Mouse (Mus musculus) left cerebral cortex, adult 6 months (tissue): ENCODE data around the gene Snrnp70. TPM values are rescaled to one million over a fixed set of nuclear protein-coding genes. Genes with fewer than 3 reads are reported as not detected.

Source experiments
- long read RNA-seq, 2 experiments: library from polyadenylated mRNA; unstranded; transcript quantifications; one replicate each; pipeline ENCODE4 v2.0.0; 2019 to 2020
- polyA plus RNA-seq: library from polyadenylated mRNA; unstranded; fragments of <200 nt; fragmentation: Nextera tagmentation; gene quantifications from 2 replicates; pipeline ENCODE4 v1.2.3, GENCODE M21; 2021

The Snrnp70 gene
- polyA plus RNA-seq = 34.4 and 37.7 TPM in 2 replicates
- long read RNA-seq, experiment 1, full-length matches to known transcripts = 70 of 108 reads
- long read RNA-seq, experiment 1, partial matches to known transcripts = 18 of 108 reads
- long read RNA-seq, experiment 1, other reads (novel, unspliced or antisense) = 20 of 108 reads
- long read RNA-seq, experiment 2, transcript Snrnp70-201 (10 exons, 1,735 nt) = major isoform, 36 of 50 reads
- long read RNA-seq, experiment 2, partial matches to known transcripts = 10 of 50 reads
- long read RNA-seq, experiment 2, other reads (novel, unspliced or antisense) = 3 of 50 reads

GRCm38 (mm10) chr7:45395578-45396336, at the start of gene Snrnp70:
Gene Snrnp70, minus strand, starts transcription at chr7:45395742.

DNA sequence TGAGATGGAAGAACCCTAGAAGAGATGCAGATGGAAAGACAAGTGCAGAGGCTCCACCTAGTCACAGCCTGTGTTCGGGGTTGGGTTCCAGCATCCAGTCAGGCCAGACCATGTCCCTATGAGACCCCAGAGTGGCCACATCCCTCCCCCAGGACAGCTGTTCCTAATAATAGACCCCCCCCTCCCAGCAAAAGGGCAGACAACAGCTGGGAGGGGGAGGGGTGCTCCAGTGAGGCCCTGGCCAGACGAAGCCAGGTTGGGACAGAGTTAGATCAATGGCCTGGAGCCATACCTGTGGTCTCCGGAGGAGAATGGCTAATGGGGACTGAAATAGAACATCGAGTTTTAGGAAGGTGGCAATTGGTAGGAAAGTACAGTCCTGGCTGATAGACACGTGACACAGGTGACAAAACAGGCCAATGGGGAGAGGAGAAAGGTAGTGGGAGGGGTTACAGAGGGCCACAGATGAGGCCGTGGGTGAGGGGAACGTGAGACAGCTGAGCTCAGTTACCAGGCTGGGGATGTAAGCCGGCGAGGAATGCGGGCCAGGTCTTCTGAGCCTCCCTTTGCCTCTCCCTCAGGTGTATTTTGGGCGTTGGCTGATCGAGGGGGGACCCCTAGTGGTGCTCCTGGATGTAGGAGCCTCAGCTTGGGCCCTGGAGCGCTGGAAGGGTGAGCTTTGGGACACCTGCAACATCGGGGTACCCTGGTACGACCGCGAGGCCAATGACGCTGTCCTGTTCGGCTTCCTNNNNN, 42.2 kb upstream of the Snrnp70 start, which contains the start of gene Ruvbl2:
Gene Ruvbl2 (minus strand): TSS at position 576 of the 756 bp plus-strand sequence.

GRCm38 (mm10) chr7:45434203-45435015, 38.9 kb upstream of the Snrnp70 start, which contains the start of gene Gys1:
Gene Gys1, plus strand, starts transcription at chr7:45434844.

DNA sequence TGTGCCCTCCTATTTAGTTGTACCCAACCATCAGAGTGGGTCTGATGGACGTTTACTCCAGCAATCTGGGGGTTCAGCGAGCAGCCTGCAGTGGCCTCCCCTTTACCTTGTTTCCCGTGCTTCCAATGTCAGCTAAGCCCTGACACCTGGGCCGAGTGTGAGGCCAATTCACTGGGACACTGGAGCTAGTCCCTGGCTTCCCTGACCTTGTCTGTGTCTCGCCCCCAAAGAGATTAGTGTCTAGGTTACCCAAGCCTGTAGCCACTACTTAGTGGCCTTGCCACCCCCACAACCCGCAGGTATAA, 25.0 kb upstream of the Snrnp70 start, which contains the start of gene Lhb:
Gene Lhb (plus strand): TSS at position 206 of the 305 bp plus-strand sequence.

DNA sequence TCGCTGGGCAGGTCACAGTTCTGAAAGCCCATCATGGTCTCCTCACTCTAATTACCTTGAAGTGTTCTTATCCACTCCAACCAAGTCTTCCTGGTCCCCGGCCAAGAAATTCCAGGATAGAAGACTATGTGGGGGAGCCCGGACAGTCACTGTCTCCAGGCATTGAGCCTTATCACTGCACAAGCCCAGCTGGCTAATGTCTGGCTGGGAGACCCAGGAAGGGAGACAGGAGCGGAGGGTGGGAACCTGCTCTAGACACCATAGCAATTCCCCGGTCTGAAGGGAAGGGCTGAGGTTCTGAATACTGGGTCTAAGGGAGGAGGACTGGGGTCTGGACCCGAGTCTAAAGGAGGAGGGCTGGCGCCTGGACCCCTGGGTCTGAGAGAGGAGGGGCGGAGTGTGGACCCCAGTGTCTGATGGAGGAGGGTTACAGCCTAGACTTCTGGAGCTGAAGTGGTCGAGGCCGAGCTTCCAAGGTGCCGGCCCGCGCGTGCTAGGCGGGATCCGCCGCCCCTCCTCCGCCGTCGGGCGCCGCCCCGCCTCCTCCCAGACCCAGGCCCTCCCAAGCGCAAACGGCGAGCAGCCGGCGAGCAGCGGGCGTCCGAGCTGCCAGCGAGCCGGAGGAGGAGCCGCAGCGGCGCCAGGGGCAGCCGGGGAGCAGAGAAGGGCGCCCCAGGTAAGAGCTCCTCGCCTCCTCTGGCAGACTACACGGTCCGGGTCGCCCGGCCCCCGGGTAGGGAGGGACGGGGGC, 17.7 kb upstream of the Snrnp70 start, which contains the start of gene Ntf5:
Gene Ntf5 (plus strand): TSS at position 583 of the 751 bp plus-strand sequence.

DNA sequence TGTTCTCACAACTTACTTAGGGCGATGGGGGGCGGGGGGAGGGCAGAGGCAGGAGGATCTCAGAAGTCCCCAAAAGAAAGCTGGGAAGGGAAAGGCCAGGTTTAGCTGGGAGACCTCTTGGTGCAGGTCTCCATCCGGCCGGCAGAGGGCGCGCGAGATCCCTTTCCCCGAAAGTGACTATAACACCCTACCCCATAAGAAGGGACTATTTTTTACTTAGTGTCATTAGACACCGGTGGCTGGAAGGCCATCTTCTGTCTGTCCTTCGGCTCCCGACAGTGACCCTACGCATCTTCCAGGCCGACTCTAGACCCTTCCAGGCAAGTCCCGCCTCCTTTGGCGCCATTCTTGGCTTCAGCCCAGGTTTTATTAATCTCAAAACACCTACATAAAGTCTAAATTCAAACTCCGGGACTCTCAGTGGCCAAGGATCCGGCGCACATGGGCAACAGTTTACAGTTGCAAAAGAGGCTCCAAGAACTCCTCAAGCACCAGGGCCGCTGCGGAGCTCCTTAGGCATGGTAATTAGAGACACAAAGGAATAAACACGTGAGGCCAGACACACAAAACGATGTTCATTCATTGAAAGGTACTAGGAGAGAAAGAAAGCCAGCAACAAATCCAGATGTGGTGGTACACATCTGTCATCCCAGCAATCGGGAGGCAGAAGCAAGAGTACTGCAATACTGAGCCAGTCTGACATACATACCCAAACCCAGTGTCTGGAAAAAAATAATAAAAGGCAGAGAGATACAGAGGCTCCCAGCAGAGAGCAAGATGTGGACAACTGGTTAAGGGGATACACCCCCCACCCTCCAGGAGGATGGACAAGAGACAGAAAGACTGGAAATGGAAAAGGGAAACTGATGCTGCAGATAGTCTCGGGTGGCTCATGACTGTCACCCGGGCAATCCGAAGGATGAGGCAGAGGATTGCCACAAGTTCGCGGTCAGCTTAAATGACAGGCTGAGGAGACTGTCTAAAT, 9.8 kb upstream of the Snrnp70 start, which contains the start of gene Kcna7:
Gene Kcna7 (plus strand): TSS at position 563 of the 985 bp plus-strand sequence.

DNA sequence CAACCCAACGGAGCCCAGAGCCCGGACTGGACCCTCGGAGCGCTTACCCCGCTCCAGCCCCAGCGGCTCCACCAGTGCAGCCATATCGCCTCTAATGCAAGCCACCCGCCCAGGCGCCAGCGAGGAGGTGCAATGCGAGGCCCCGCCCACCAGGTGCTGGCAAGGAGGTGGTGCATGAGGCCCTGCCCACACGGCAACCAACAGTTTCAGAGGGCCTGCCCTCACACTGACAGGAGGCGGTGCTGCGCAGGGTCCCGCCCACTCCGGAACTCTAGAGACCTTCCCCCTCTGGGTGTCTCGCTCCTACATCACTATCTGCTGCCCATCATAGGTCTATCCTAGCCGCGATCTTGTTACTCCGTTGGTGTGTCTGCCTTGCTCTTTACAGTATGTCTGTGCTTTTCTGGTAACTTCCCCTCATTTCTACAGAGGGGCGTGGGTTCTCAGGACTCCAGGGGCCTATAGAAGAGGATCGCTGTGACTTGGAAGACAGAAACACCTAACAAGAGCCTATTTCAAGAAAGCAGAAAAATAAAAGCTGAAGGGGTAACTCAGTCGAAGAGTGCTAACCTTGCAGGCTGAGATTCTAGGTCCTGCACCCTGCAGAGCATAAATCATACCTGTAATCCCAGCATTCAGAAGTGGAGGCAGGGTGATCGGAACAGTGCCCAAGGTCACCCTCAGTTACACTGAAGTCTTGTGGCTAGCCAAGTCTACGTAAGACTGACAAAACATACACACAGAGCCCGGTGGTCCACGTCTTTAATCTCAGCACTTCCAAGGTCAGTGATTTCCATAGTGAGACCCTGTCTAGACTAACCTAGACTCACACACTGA, 24.8 kb downstream of the Snrnp70 start, which contains the start of gene Lin7b:
Gene Lin7b (minus strand): TSS at position 109 of the 837 bp plus-strand sequence.

DNA sequence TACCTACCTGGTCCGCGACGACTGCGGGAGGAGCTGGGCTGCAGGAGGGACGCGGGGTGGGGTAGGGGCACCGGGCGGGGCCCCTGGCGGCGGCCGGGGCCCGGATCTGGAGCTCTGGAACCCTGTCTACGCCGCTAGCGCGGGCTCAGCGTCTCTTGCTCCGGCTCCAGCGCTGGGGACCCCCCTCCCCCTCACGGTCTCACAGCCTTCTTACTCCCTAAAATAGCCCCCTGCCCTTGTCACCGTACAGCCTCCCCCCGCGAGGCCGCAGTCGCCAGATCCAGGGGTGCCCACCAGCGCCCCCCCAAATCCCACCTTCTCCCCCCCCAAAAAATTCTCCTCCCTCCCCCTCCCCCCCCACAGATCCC, 28.9 kb downstream of the Snrnp70 start, which contains the start of gene Ppfia3:
Gene Ppfia3 (minus strand): TSS at position 368 of the 368 bp plus-strand sequence.

DNA sequence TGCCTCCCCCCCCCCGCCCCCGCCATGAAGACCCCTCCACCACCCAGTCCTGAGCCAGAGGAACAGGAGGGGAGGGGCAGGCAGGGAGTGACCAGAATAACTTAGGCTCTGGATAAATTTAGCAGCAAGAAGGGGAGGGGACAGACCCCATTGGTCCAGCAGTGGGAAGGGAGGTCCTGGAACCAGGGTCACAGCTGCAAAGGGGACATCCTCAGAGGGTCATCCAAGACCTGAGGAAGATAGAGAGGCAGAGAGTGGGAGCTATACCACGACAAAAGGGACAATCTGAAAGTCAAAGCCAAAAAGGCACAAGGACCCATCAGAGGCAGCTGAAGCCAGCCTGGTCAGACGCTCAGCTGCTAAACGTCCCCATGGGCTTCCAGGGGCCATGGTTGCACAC, 60.5 kb downstream of the Snrnp70 start, which contains the start of gene Hrc:
Gene Hrc (plus strand): TSS at position 235 of the 400 bp plus-strand sequence.

DNA sequence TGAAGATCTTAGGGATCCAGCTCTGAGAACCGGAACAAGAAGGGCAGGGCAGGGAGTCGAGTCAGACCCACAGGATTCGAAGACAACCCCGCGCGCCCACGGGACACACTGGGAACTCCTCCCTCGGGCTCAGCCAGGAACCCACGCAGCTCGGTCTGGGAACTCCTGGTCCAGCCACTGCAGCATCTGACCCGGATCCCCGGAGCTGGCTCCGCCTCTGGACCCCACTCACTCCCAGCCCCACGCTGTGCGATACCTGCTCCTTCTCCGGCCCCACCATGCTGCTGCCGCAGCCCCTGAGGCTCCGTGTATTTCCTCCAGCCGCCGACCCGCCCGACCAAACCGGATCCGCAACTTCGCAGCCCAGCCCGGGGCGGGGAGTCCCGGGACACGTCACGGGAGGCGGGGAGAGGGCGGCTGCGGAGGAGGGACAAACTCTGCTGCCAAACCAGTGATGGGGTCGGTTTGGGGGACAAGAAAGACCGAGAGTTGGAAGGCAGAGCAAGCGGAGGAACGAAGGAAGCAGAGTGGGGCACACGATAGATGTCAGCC, 62.0 kb downstream of the Snrnp70 start, which contains the start of gene Trpm4:
Gene Trpm4 (minus strand): TSS at position 350 of the 552 bp plus-strand sequence.

Other genes with a start within 250 kb of the Snrnp70 start
- gene Pih1d1, start 241.4 kb downstream of the Snrnp70 start, polyA plus RNA-seq = 37.8 and 48.3 TPM in 2 replicates
- gene Aldh16a1, start 241.2 kb downstream of the Snrnp70 start, polyA plus RNA-seq = 4.8 TPM in 2 replicates
- gene Slc17a7, start 231.8 kb downstream of the Snrnp70 start, polyA plus RNA-seq = 45.6 and 104 TPM in 2 replicates
- 0.05 TPM in 1 of 2 replicates, not detected in the other for gene Gfy, start 216.2 kb downstream of the Snrnp70 start, polyA plus RNA-seq
- not detected in 2 replicates for gene Pth2, start 214.7 kb downstream of the Snrnp70 start, polyA plus RNA-seq
- gene Ccdc155, start 190.8 kb downstream of the Snrnp70 start, polyA plus RNA-seq = 3.6 and 4.4 TPM in 2 replicates
- 41.8 and 55.2 TPM in 2 replicates for gene Dkkl1, start 183.6 kb downstream of the Snrnp70 start, polyA plus RNA-seq
- gene Tead2, start 180.0 kb downstream of the Snrnp70 start, polyA plus RNA-seq = 0.40 and 2.1 TPM in 2 replicates
- gene Cd37, start 156.6 kb downstream of the Snrnp70 start, polyA plus RNA-seq = 9.9 and 10.6 TPM in 2 replicates
- 1.1 and 1.6 TPM in 2 replicates for gene Slc6a16, start 154.7 kb downstream of the Snrnp70 start, polyA plus RNA-seq
- not detected in 2 replicates for gene Slc6a21, start 118.2 kb downstream of the Snrnp70 start, polyA plus RNA-seq
- gene Trpm4, start 62.0 kb downstream of the Snrnp70 start, polyA plus RNA-seq = 9.2 and 15.2 TPM in 2 replicates
- gene Hrc, start 60.5 kb downstream of the Snrnp70 start, polyA plus RNA-seq = 0.05 and 0.11 TPM in 2 replicates
- 11.0 and 32.9 TPM in 2 replicates for gene Ppfia3, start 28.7 kb downstream of the Snrnp70 start, polyA plus RNA-seq
- gene Lin7b, start 25.2 kb downstream of the Snrnp70 start, polyA plus RNA-seq = 270 and 272 TPM in 2 replicates
- not detected in 2 replicates for gene Kcna7, start 9.9 kb upstream of the Snrnp70 start, polyA plus RNA-seq
- 0.10 TPM in 1 of 2 replicates, not detected in the other for gene Ntf5, start 18.0 kb upstream of the Snrnp70 start, polyA plus RNA-seq
- gene Lhb, start 25.1 kb upstream of the Snrnp70 start, polyA plus RNA-seq = 0.19 TPM in 1 of 2 replicates, not detected in the other
- 8.9 and 9.1 TPM in 2 replicates for gene Gys1, start 39.1 kb upstream of the Snrnp70 start, polyA plus RNA-seq
- 34.4 and 45.9 TPM in 2 replicates for gene Ruvbl2, start 42.4 kb upstream of the Snrnp70 start, polyA plus RNA-seq
- gene Ftl1, start 64.1 kb upstream of the Snrnp70 start, polyA plus RNA-seq = 1,322 and 1,591 TPM in 2 replicates
- 94.9 and 121 TPM in 2 replicates for gene Bax, start 71.2 kb upstream of the Snrnp70 start, polyA plus RNA-seq
- 0.08 and 0.17 TPM in 2 replicates for gene Tulp2, start 86.1 kb upstream of the Snrnp70 start, polyA plus RNA-seq
- not detected in 2 replicates for gene Gm45808, start 91.1 kb upstream of the Snrnp70 start, polyA plus RNA-seq
- 3.8 TPM in 2 replicates for gene Dhdh, start 93.1 kb upstream of the Snrnp70 start, polyA plus RNA-seq
- 48.4 and 64.7 TPM in 2 replicates for gene Nucb1, start 114.7 kb upstream of the Snrnp70 start, polyA plus RNA-seq
- gene Ppp1r15a, start 130.5 kb upstream of the Snrnp70 start, polyA plus RNA-seq = 18.3 and 18.8 TPM in 2 replicates
- gene Plekha4, start 130.6 kb upstream of the Snrnp70 start, polyA plus RNA-seq = 3.8 and 7.2 TPM in 2 replicates
- 0.36 and 0.38 TPM in 2 replicates for gene Hsd17b14, start 159.2 kb upstream of the Snrnp70 start, polyA plus RNA-seq
- 6.9 and 8.4 TPM in 2 replicates for gene Bcat2, start 174.4 kb upstream of the Snrnp70 start, polyA plus RNA-seq
- gene Fgf21, start 219.7 kb upstream of the Snrnp70 start, polyA plus RNA-seq = 0.22 and 0.24 TPM in 2 replicates
- 0.06 and 0.07 TPM in 2 replicates for gene Fut1, start 221.5 kb upstream of the Snrnp70 start, polyA plus RNA-seq
- not detected in 2 replicates for gene Izumo1, start 226.1 kb upstream of the Snrnp70 start, polyA plus RNA-seq
- 1.8 and 2.5 TPM in 2 replicates for gene Rasip1, start 231.7 kb upstream of the Snrnp70 start, polyA plus RNA-seq
- 0.89 and 2.4 TPM in 2 replicates for gene Mamstr, start 244.2 kb upstream of the Snrnp70 start, polyA plus RNA-seq